Mouse (Mus musculus): ENCODE data around the gene Slc23a4. TPM values are rescaled to one million over a fixed set of nuclear protein-coding genes. Genes with fewer than 3 reads are reported as not detected.

Slc23a4 gene
- polyA plus RNA-seq, 1 experiment = 2.4 TPM

GRCm38 (mm10) chr6:34943499-34943898 lies 44.7 kb downstream of the Slc23a4 start:
- Histone ChIP-seq H3K27me3 (ENCODE audit: control insufficient read depth, insufficient read depth, low read length, poor library complexity, severe bottlenecking) (no peaks in the 10 kb centered on the region), H3K9ac (ENCODE audit: low read depth, poor library complexity, severe bottlenecking) (no peak overlapping the region), H3K4me3 (ENCODE audit: low read depth, low read length) (no peak overlapping the region), H3K9me3 (replicated peaks; ENCODE audit: control insufficient read depth, insufficient read depth, low read length, poor library complexity, severe bottlenecking) (no peaks in the 10 kb centered on the region), H3K4me1 (ENCODE audit: control insufficient read depth, insufficient read depth, low read length) (peaks cover 12% of the 10 kb centered on the region), H3K27ac (ENCODE audit: insufficient read depth, low read length) (no peak overlapping the region), H3K36me3 (ENCODE audit: control insufficient read depth, insufficient read depth, low read length, poor library complexity, severe bottlenecking) (no peaks in the 10 kb centered on the region)
- TF ChIP-seq POLR2A (IDR thresholded peaks at IDR 0.05; ENCODE audit: insufficient read depth, low read length) = no peak
- TF ChIP-seq EP300 (IDR thresholded peaks at IDR 0.05; ENCODE audit: insufficient read depth, low read depth, low read length) = 0 out of 2 replicates have a peak, but pooled peaks have one; percentile 29

- Histone ChIP-seq H3K4me3 (ENCODE audit: low read depth, low read length) (peak overlapping the region; percentile 25; the same call in 1 of the 2 replicates), H3K27ac (ENCODE audit: insufficient read depth, low read length) (no peak overlapping the region), H3K9ac (ENCODE audit: low read depth, poor library complexity, severe bottlenecking) (no peak overlapping the region), H3K9me3 (replicated peaks; ENCODE audit: control insufficient read depth, insufficient read depth, low read length, poor library complexity, severe bottlenecking) (no peaks in the 10 kb centered on the region), H3K27me3 (ENCODE audit: control insufficient read depth, insufficient read depth, low read length, poor library complexity, severe bottlenecking) (no peaks in the 10 kb centered on the region), H3K4me1 (ENCODE audit: control insufficient read depth, insufficient read depth, low read length) (peaks cover 12% of the 10 kb centered on the region), H3K36me3 (ENCODE audit: control insufficient read depth, insufficient read depth, low read length, poor library complexity, severe bottlenecking) (no peaks in the 10 kb centered on the region)
- TF ChIP-seq CTCF (IDR thresholded peaks at IDR 0.05; ENCODE audit: low read depth, low read length) (no peak), POLR2A (IDR thresholded peaks at IDR 0.05; ENCODE audit: insufficient read depth, low read length) (no peak), EP300 (IDR thresholded peaks at IDR 0.05; ENCODE audit: insufficient read depth, low read depth, low read length) (no peak)
Observed at GRCm38 (mm10) chr6:34942446-34942845, 45.8 kb downstream of the Slc23a4 start.

GRCm38 (mm10) chr6:34941496-34941895 lies 46.7 kb downstream of the Slc23a4 start:
- H3K27ac ChIP-seq (ENCODE audit: insufficient read depth, low read length) = no peak overlapping the region
- H3K9me3 ChIP-seq (replicated peaks; ENCODE audit: control insufficient read depth, insufficient read depth, low read length, poor library complexity, severe bottlenecking) = no peaks in the 10 kb centered on the region
- no peak overlapping the region for H3K9ac ChIP-seq (ENCODE audit: low read depth, poor library complexity, severe bottlenecking)
- H3K27me3 ChIP-seq (ENCODE audit: control insufficient read depth, insufficient read depth, low read length, poor library complexity, severe bottlenecking) = no peaks in the 10 kb centered on the region
- no peak overlapping the region for H3K4me3 ChIP-seq (ENCODE audit: low read depth, low read length)
- H3K4me1 ChIP-seq (ENCODE audit: control insufficient read depth, insufficient read depth, low read length) = peaks cover 12% of the 10 kb centered on the region
- TF ChIP-seq EP300 (IDR thresholded peaks at IDR 0.05; ENCODE audit: insufficient read depth, low read depth, low read length) (0 out of 2 replicates have a peak, but pooled peaks have one; percentile 16), CTCF (IDR thresholded peaks at IDR 0.05; ENCODE audit: low read depth, low read length) (no peak), POLR2A (IDR thresholded peaks at IDR 0.05; ENCODE audit: insufficient read depth, low read length) (no peak)
- H3K36me3 ChIP-seq (ENCODE audit: control insufficient read depth, insufficient read depth, low read length, poor library complexity, severe bottlenecking) = no peaks in the 10 kb centered on the region

GRCm38 (mm10) chr6:34939451-34939850 lies 48.8 kb downstream of the Slc23a4 start:
- Histone ChIP-seq H3K36me3 (ENCODE audit: control insufficient read depth, insufficient read depth, low read length, poor library complexity, severe bottlenecking) (no peaks in the 10 kb centered on the region), H3K9ac (ENCODE audit: low read depth, poor library complexity, severe bottlenecking) (no peak overlapping the region), H3K9me3 (replicated peaks; ENCODE audit: control insufficient read depth, insufficient read depth, low read length, poor library complexity, severe bottlenecking) (no peaks in the 10 kb centered on the region), H3K4me3 (ENCODE audit: low read depth, low read length) (no peak overlapping the region), H3K4me1 (ENCODE audit: control insufficient read depth, insufficient read depth, low read length) (peaks cover 12% of the 10 kb centered on the region), H3K27ac (ENCODE audit: insufficient read depth, low read length) (no peak overlapping the region), H3K27me3 (ENCODE audit: control insufficient read depth, insufficient read depth, low read length, poor library complexity, severe bottlenecking) (no peaks in the 10 kb centered on the region)
- no peak for TF ChIP-seq EP300 (IDR thresholded peaks at IDR 0.05; ENCODE audit: insufficient read depth, low read depth, low read length)
- no peak for TF ChIP-seq POLR2A (IDR thresholded peaks at IDR 0.05; ENCODE audit: insufficient read depth, low read length)
- no peak for TF ChIP-seq CTCF (IDR thresholded peaks at IDR 0.05; ENCODE audit: low read depth, low read length)

GRCm38 (mm10) chr6:34938929-34939325 lies 49.3 kb downstream of the Slc23a4 start:
- TF ChIP-seq EP300 (IDR thresholded peaks at IDR 0.05; ENCODE audit: insufficient read depth, low read depth, low read length) (no peak), CTCF (IDR thresholded peaks at IDR 0.05; ENCODE audit: low read depth, low read length) (no peak), POLR2A (IDR thresholded peaks at IDR 0.05; ENCODE audit: insufficient read depth, low read length) (no peak)
- H3K4me3 ChIP-seq (ENCODE audit: low read depth, low read length) = no peak overlapping the region
- H3K27ac ChIP-seq (ENCODE audit: insufficient read depth, low read length) = no peak overlapping the region
- H3K4me1 ChIP-seq (ENCODE audit: control insufficient read depth, insufficient read depth, low read length) = peaks cover 8% of the 10 kb centered on the region
- no peaks in the 10 kb centered on the region for H3K27me3 ChIP-seq (ENCODE audit: control insufficient read depth, insufficient read depth, low read length, poor library complexity, severe bottlenecking)
- no peaks in the 10 kb centered on the region for H3K36me3 ChIP-seq (ENCODE audit: control insufficient read depth, insufficient read depth, low read length, poor library complexity, severe bottlenecking)
- H3K9ac ChIP-seq (ENCODE audit: low read depth, poor library complexity, severe bottlenecking) = no peak overlapping the region
- H3K9me3 ChIP-seq (replicated peaks; ENCODE audit: control insufficient read depth, insufficient read depth, low read length, poor library complexity, severe bottlenecking) = no peaks in the 10 kb centered on the region

GRCm38 (mm10) chr6:34938280-34938928 lies 49.8 kb downstream of the Slc23a4 start:
- Histone ChIP-seq H3K27me3 (ENCODE audit: control insufficient read depth, insufficient read depth, low read length, poor library complexity, severe bottlenecking) (no peaks in the 10 kb centered on the region), H3K4me3 (ENCODE audit: low read depth, low read length) (no peak overlapping the region), H3K36me3 (ENCODE audit: control insufficient read depth, insufficient read depth, low read length, poor library complexity, severe bottlenecking) (no peaks in the 10 kb centered on the region), H3K4me1 (ENCODE audit: control insufficient read depth, insufficient read depth, low read length) (peaks cover 8% of the 10 kb centered on the region), H3K9me3 (replicated peaks; ENCODE audit: control insufficient read depth, insufficient read depth, low read length, poor library complexity, severe bottlenecking) (no peaks in the 10 kb centered on the region), H3K27ac (ENCODE audit: insufficient read depth, low read length) (no peak overlapping the region), H3K9ac (ENCODE audit: low read depth, poor library complexity, severe bottlenecking) (no peak overlapping the region)
- TF ChIP-seq CTCF (IDR thresholded peaks at IDR 0.05; ENCODE audit: low read depth, low read length) (no peak), EP300 (IDR thresholded peaks at IDR 0.05; ENCODE audit: insufficient read depth, low read depth, low read length) (no peak), POLR2A (IDR thresholded peaks at IDR 0.05; ENCODE audit: insufficient read depth, low read length) (no peak)
